Mouse (Mus musculus) cerebellum, adult 2 months (tissue): ENCODE measurements around the gene Asb16. TPM values are rescaled to one million over a fixed set of nuclear protein-coding genes. Genes with fewer than 3 reads are reported as not detected.

Experiments
- DNase-seq, 2 experiments: peaks; one replicate each; pipeline ENCODE4 v3.0.0; 2021
- H3K27ac ChIP-seq: fragments of 200-500 bp; 2 replicates; pipeline ENCODE4 v1.5.1; 2012; ENCODE audit warnings: low read length, control low read depth, inconsistent platforms; ENCODE audit not compliant: insufficient read depth
- H3K27me3 ChIP-seq: fragments of 200-500 bp; 2 replicates; pipeline ENCODE4 v1.6.1; 2012; ENCODE audit warnings: inconsistent platforms, mild to moderate bottlenecking, low read length, moderate library complexity; ENCODE audit not compliant: control insufficient read depth, insufficient read depth
- H3K4me1 ChIP-seq: fragments of 200-500 bp; 2 replicates; pipeline ENCODE4 v1.6.1; 2011; ENCODE audit warnings: low read length; ENCODE audit not compliant: control insufficient read depth, insufficient read depth
- H3K4me3 ChIP-seq: fragments of 200-500 bp; replicated peaks from 2 replicates; pipeline ENCODE3; 2011; ENCODE audit warnings: mild to moderate bottlenecking, low read depth, low read length, control low read depth; ENCODE audit not compliant: insufficient read depth
- CTCF ChIP-seq: fragments of 200-500 bp; IDR thresholded peaks from 2 replicates; pipeline ENCODE4 v1.5.1; 2011; ENCODE audit warnings: low read depth, mild to moderate bottlenecking, control low read depth, low read length, moderate library complexity, borderline replicate concordance; ENCODE audit not compliant: insufficient read depth
- POLR2A ChIP-seq: fragments of 200-500 bp; IDR thresholded peaks from 2 replicates; pipeline ENCODE4 v1.6.1; 2011; ENCODE audit warnings: low read length, control low read depth, borderline replicate concordance; ENCODE audit not compliant: insufficient read depth
- WGBS: fragments of 180-500 bp; shearing (Covaris S2); methylation state at CpG from one replicate; pipeline ENCODE4 v1.1.7; 2018; 5-methylcytosine and 5-hydroxymethylcytosine counted together
- polyA plus RNA-seq: library from polyadenylated mRNA; depleted of rRNA; stranded (reverse); fragments of >200 nt; gene quantifications from 2 replicates; pipeline ENCODE4 v1.2.3, GENCODE M21; 2012

Asb16 gene
- polyA plus RNA-seq, 1 experiment: 4.0 TPM

- H3K4me3 ChIP-seq: peak within 1 kb of the TSS; percentile 97
- peak; percentile 96 for DNase-seq
- H3K27ac ChIP-seq: peak within 1 kb of the TSS; percentile 91
- TF ChIP-seq POLR2A: no peak
- TF ChIP-seq CTCF: no peak
- WGBS: under 1% methylated on average over 32 of the region's 32 CpGs
- no peaks in the 10 kb centered on the region for H3K4me1 ChIP-seq
- no peaks in the 10 kb centered on the region for H3K27me3 ChIP-seq
Measured at GRCm38 (mm10) chr11:102284501-102285094, 16.1 kb downstream of the Asb16 start, which contains the start of gene Tmub2. TSS of gene Tmub2 (plus strand) at chr11:102284931.

- peak overlapping the region; percentile 97 for H3K4me3 ChIP-seq
- peak overlapping the region; percentile 91 for H3K27ac ChIP-seq
- TF ChIP-seq POLR2A (no peak), CTCF (no peak)
- H3K27me3 ChIP-seq: no peaks in the 10 kb centered on the region
- no peak for DNase-seq
- H3K4me1 ChIP-seq: no peaks in the 10 kb centered on the region
- WGBS: 4% methylated on average over 31 of the region's 31 CpGs
Measured at GRCm38 (mm10) chr11:102285095-102285834, 16.7 kb downstream of the Asb16 start.

GRCm38 (mm10) chr11:102287485-102287884, 18.9 kb downstream of the Asb16 start:
- Histone ChIP-seq H3K27me3 (no peaks in the 10 kb centered on the region), H3K4me1 (no peaks in the 10 kb centered on the region), H3K4me3 (no peak overlapping the region), H3K27ac (no peak overlapping the region)
- DNase-seq: no peak
- no peak for TF ChIP-seq POLR2A
- TF ChIP-seq CTCF: no peak
- 85% methylated on average over 8 of the region's 8 CpGs for WGBS

GRCm38 (mm10) chr11:102288027-102288804, 19.7 kb downstream of the Asb16 start:
- Histone ChIP-seq H3K4me3 (no peak overlapping the region), H3K27ac (no peak overlapping the region), H3K4me1 (no peaks in the 10 kb centered on the region), H3K27me3 (no peaks in the 10 kb centered on the region)
- 78% methylated on average over 8 of the region's 8 CpGs for WGBS
- TF ChIP-seq POLR2A (no peak), CTCF (no peak)
- DNase-seq: no peak

- 60% methylated on average over 2 of the region's 2 CpGs for WGBS
- TF ChIP-seq POLR2A (no peak), CTCF (no peak)
- H3K27ac ChIP-seq: no peak overlapping the region
Measured at GRCm38 (mm10) chr11:102288913-102289312, 20.4 kb downstream of the Asb16 start.

GRCm38 (mm10) chr11:102289511-102290100, 21.1 kb downstream of the Asb16 start:
- Histone ChIP-seq H3K27me3 (no peaks in the 10 kb centered on the region), H3K4me3 (no peak overlapping the region), H3K27ac (no peak overlapping the region), H3K4me1 (0 out of 2 replicates have a peak, but pooled peaks cover 1% of the 10 kb centered on the region)
- DNase-seq: no peak
- 56% methylated on average over 6 of the region's 6 CpGs for WGBS
- TF ChIP-seq CTCF (no peak), POLR2A (no peak)

More at GRCm38 (mm10) chr11:102288913-102289312, 20.4 kb downstream of the Asb16 start:
- H3K4me3 ChIP-seq: no peak overlapping the region
- no peaks in the 10 kb centered on the region for H3K27me3 ChIP-seq
- no peak for DNase-seq
- no peaks in the 10 kb centered on the region for H3K4me1 ChIP-seq

- TF ChIP-seq POLR2A: no peak
- no peak for TF ChIP-seq CTCF
- DNase-seq: no peak
- peaks cover 7% of the 10 kb centered on the region; the same call in 1 of the 2 replicates for H3K4me1 ChIP-seq
- 85% methylated on average over 4 of the region's 4 CpGs for WGBS
- no peak overlapping the region for H3K27ac ChIP-seq
- H3K27me3 ChIP-seq: no peaks in the 10 kb centered on the region
- no peak overlapping the region for H3K4me3 ChIP-seq
Measured at GRCm38 (mm10) chr11:102290141-102290540, 21.6 kb downstream of the Asb16 start.
